Mouse (Mus musculus) testis, adult 2 months (tissue): ENCODE data around the gene Rps25. TPM values are rescaled to one million over a fixed set of nuclear protein-coding genes. Genes with fewer than 3 reads are reported as not detected.

Experiments used
- H3K27ac ChIP-seq: fragments of 200-500 bp; 2 replicates; pipeline ENCODE4 v1.5.1; 2012; ENCODE audit warnings: low read depth, low read length; ENCODE audit not compliant: control insufficient read depth, insufficient read depth
- H3K27me3 ChIP-seq: fragments of 200-500 bp; 2 replicates; pipeline ENCODE4 v1.6.1; 2012; ENCODE audit warnings: mild to moderate bottlenecking, low read length, moderate library complexity; ENCODE audit not compliant: control insufficient read depth, insufficient read depth
- H3K36me3 ChIP-seq: fragments of 200-500 bp; 2 replicates; pipeline ENCODE4 v1.6.1; 2012; ENCODE audit warnings: mild to moderate bottlenecking, low read length; ENCODE audit not compliant: control insufficient read depth, insufficient read depth
- H3K4me1 ChIP-seq: fragments of 200-500 bp; 2 replicates; pipeline ENCODE4 v1.6.1; 2012; ENCODE audit warnings: low read length; ENCODE audit not compliant: control insufficient read depth, insufficient read depth
- H3K4me3 ChIP-seq: fragments of 200-500 bp; 2 replicates; pipeline ENCODE4 v1.5.1; 2012; ENCODE audit warnings: low read depth, mild to moderate bottlenecking, low read length, moderate library complexity, mixed read lengths; ENCODE audit not compliant: control insufficient read depth
- CTCF ChIP-seq: fragments of 200-500 bp; IDR thresholded peaks from 2 replicates; pipeline ENCODE4 v1.5.1; 2012; ENCODE audit warnings: low read depth, mild to moderate bottlenecking, inconsistent platforms, low read length, moderate library complexity; ENCODE audit not compliant: control insufficient read depth, insufficient read depth, insufficient replicate concordance
- POLR2A ChIP-seq: fragments of 200-500 bp; IDR thresholded peaks from 2 replicates; pipeline ENCODE4 v1.6.1; 2012; ENCODE audit warnings: low read depth, mild to moderate bottlenecking, inconsistent platforms, low read length, moderate library complexity; ENCODE audit not compliant: control insufficient read depth
- polyA plus RNA-seq: library from polyadenylated mRNA; depleted of rRNA; stranded (reverse); fragments of >200 nt; gene quantifications from 2 replicates; pipeline ENCODE4 v1.2.3, GENCODE M21; 2012; rRNA removed

The Rps25 gene
- polyA plus RNA-seq, 1 experiment = 199 TPM

DNA sequence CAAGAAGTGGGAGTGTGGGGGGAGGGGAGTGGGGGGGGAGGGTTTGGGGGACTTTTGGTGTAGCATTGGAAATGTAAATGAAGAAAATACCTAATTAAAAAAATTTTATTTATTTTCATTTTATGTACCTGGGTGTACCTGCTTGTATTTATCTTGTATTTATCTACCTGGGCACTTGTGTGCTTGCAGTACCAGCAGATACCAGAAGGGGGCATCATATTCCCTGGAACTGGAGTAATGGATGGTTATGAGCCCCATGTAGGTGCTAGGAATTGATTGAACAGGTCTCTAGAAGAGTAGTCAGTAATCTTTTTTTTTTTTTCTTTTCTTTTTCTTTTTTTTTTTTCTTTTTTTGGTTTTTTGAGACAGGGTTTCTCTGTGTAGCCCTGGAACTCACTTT is 43.4 kb downstream of the Rps25 start:
- Histone ChIP-seq H3K4me3 (no peak overlapping the region), H3K4me1 (peaks cover 10% of the 10 kb centered on the region), H3K27ac (no peak overlapping the region), H3K36me3 (no peaks in the 10 kb centered on the region), H3K27me3 (no peaks in the 10 kb centered on the region)
- TF ChIP-seq POLR2A (no peak), CTCF (no peak)

DNA sequence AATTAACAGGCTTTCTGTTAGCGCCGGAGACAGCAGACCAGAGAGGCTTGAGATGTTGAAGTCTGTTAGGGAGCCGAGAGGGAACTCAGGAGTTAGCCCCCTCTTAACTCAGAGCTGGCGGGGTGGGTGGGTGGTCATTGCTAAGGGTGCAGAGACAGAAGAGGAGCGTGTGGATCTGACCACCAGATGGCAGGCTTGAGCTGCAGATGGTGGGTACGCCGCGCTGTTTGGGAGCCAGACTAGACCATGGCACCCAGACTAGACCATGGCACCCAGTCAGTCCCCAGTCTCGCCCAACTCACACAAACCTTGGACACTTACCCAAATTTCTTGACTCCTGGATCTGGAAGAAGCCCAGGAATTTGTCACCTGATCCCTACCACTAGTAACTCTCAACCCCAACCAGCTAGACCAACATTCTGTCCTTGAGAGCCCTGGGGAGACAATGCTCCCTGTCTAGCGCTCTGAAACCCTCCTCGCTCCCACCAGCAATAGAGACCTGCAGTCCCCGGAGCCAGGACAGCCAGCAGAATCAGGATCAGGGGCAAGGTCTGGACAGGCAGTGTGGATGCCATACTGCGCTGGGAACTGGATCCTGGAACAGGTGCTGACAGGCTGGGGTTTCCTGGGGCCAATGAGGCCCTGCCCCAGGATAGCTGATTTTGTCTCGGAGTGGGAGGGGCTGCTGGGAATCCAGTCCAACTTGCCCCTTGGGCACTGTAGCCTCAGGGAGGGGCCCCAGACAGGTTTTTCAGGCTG is 47.4 kb downstream of the Rps25 start:
- H3K36me3 ChIP-seq = no peaks in the 10 kb centered on the region
- H3K4me1 ChIP-seq = peaks cover 11% of the 10 kb centered on the region
- TF ChIP-seq CTCF (peak; percentile 92), POLR2A (no peak)
- H3K27ac ChIP-seq = no peak overlapping the region
- H3K4me3 ChIP-seq = peak overlapping the region; percentile 63
- H3K27me3 ChIP-seq = no peaks in the 10 kb centered on the region

DNA sequence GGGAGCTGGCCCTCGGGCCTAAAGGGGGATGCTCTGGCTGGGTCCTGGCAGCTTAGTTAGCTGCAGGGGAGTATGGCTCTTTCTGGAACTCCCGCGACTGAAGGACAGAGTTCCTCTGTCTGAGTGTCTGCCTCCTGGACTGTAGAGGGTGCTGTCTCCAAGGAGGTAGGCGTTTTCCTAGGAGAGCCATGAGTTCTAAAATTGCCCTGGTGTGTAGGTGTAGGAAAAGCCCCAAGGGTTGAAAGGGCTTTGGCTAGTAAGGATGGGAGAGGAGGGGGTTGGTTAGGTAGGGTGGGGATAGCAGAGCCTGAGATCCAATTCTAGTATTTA is 47.9 kb downstream of the Rps25 start, which contains the start of gene Upk2:
TSS of gene Upk2 (minus strand) at position 86 of the 330 bp plus-strand sequence.
- Histone ChIP-seq H3K27ac (no peak within 1 kb of the TSS), H3K36me3 (no peaks in the 10 kb centered on the region), H3K27me3 (no peaks in the 10 kb centered on the region), H3K4me1 (peaks cover 11% of the 10 kb centered on the region), H3K4me3 (peak within 1 kb of the TSS; percentile 63)
- TF ChIP-seq CTCF (no peak), POLR2A (no peak)

DNA sequence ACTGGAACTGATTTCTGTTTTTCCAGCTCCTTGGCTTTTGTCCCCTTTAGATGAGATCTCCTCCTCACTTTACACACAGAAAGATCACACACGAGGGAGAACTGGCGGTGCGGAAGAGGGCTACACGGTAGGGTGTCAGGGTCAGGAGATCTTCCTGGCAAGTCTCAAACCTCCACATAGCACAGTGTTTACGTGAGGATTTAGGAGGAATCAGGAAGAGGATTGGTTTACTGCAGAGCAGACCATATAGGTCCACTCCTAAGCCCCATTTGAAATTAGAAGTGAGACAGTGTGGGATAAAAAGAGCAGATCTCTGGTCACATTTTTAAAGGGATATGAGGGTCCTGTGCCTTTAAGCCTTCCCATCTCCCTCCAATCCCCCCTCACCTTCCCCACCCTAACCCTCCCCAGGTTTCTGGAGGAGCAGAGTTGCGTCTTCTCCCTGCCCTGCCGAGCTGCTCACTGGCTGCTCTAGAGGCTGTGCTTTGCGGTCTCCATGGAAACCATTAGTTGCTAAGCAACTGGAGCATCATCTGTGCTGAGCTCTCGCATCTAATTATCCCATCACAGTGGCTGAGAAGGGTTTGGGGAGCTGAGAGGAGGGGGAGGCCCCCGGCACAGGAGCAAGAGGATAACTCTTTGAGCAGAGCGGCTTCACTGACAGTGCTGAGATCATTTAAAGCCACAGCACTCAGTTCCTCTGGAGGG is 50.2 kb downstream of the Rps25 start:
- Histone ChIP-seq H3K36me3 (no peaks in the 10 kb centered on the region), H3K4me1 (peaks cover 11% of the 10 kb centered on the region), H3K4me3 (peak overlapping the region; percentile 66), H3K27ac (peak overlapping the region; percentile 29; the same call in 1 of the 2 replicates), H3K27me3 (no peaks in the 10 kb centered on the region)
- no peak for TF ChIP-seq CTCF
- TF ChIP-seq POLR2A = peak; percentile 67; the same call in 1 of the 2 replicates

Other genes with a start within 250 kb of the Rps25 start
- 45.5 and 47.9 TPM in 2 replicates for gene Cbl, start 173.1 kb upstream of the Rps25 start, polyA plus RNA-seq
- gene Ccdc153, start 166.5 kb upstream of the Rps25 start, polyA plus RNA-seq = 0.61 and 0.69 TPM in 2 replicates
- gene Pdzd3, start 155.7 kb upstream of the Rps25 start, polyA plus RNA-seq = 0.11 TPM in 1 of 2 replicates, not detected in the other
- 1.3 and 1.6 TPM in 2 replicates for gene Nlrx1, start 138.5 kb upstream of the Rps25 start, polyA plus RNA-seq
- gene Abcg4, start 118.5 kb upstream of the Rps25 start, polyA plus RNA-seq = 0.58 and 0.89 TPM in 2 replicates
- 13.1 and 16.0 TPM in 2 replicates for gene Hinfp, start 101.5 kb upstream of the Rps25 start, polyA plus RNA-seq
- 16.4 and 20.7 TPM in 2 replicates for gene C2cd2l, start 86.9 kb upstream of the Rps25 start, polyA plus RNA-seq
- 6.5 and 6.7 TPM in 2 replicates for gene Dpagt1, start 81.1 kb upstream of the Rps25 start, polyA plus RNA-seq
- 107 TPM in 2 replicates for gene H2afx, start 72.4 kb upstream of the Rps25 start, polyA plus RNA-seq
- gene Hmbs, start 62.9 kb upstream of the Rps25 start, polyA plus RNA-seq = 18.2 and 19.3 TPM in 2 replicates
- 19.2 and 19.4 TPM in 2 replicates for gene Vps11, start 45.5 kb upstream of the Rps25 start, polyA plus RNA-seq
- 82.1 and 99.9 TPM in 2 replicates for gene Hyou1, start 27.6 kb upstream of the Rps25 start, polyA plus RNA-seq
- 14.1 and 14.7 TPM in 2 replicates for gene Slc37a4, start 10.3 kb upstream of the Rps25 start, polyA plus RNA-seq
- gene Trappc4, start 461 bp downstream of the Rps25 start, polyA plus RNA-seq = 40.0 and 41.8 TPM in 2 replicates
- gene Ccdc84, start 11.4 kb downstream of the Rps25 start, polyA plus RNA-seq = 10.9 TPM in 2 replicates
- gene Foxr1, start 34.0 kb downstream of the Rps25 start, polyA plus RNA-seq = 1.5 and 2.0 TPM in 2 replicates
- gene Upk2, start 47.8 kb downstream of the Rps25 start, polyA plus RNA-seq = 2.2 and 4.3 TPM in 2 replicates
- gene Bcl9l, start 75.7 kb downstream of the Rps25 start, polyA plus RNA-seq = 8.4 and 9.1 TPM in 2 replicates
- gene Cxcr5, start 154.7 kb downstream of the Rps25 start, polyA plus RNA-seq = 8.6 and 11.2 TPM in 2 replicates
- gene Ddx6, start 197.8 kb downstream of the Rps25 start, polyA plus RNA-seq = 9.0 and 11.7 TPM in 2 replicates